Mouse (Mus musculus): ENCODE measurements around the gene Atp5c1. TPM values are rescaled to one million over a fixed set of nuclear protein-coding genes. Genes with fewer than 3 reads are reported as not detected.

Gene Atp5c1
- polyA plus RNA-seq, 1 experiment, result 1,471 TPM

GRCm38 (mm10) chr2:10081453-10082080 lies 1.3 kb upstream of the Atp5c1 start:
- no peak overlapping the region for H3K27ac ChIP-seq (replicated peaks; ENCODE audit: low read depth, low read length)
- H3K4me1 ChIP-seq (ENCODE audit: control insufficient read depth, insufficient read depth, insufficient read length, low read length), result peaks cover 18% of the 10 kb centered on the region
- H3K4me3 ChIP-seq (ENCODE audit: insufficient read depth, low read depth, low read length), result peak overlapping the region; percentile 26

DNA sequence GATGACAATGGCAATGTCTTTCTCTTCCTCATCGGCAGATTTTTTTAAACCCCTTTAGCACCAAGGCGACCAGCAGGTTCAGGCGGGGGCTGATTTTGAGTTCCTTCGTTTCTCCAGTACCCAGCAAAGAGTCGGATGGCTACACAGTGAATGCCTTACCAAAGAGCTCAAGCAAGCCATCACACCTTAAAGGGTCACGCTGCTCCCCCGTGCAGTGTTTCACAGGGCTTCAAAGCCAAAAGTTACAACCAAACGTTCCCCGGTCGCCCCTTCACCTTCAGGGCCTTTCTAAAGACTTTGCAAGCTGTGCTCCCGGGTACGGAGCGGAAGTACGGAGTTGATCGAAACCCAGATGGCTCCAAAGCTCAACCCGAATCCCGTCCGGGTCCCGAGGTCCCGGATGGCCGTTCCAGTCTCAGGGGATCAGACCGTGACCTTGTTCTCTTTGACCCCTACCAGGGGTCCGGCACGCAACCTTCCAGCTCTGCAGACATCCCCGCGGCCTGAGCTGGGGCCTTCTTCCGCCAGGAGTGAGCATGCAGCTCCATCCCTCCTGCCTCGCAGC lies 483 bp downstream of the Atp5c1 start:
- H3K27ac ChIP-seq (replicated peaks; ENCODE audit: low read depth, low read length), result peak overlapping the region; percentile 100
- H3K4me3 ChIP-seq (ENCODE audit: insufficient read depth, low read depth, low read length), result peak overlapping the region; percentile 94
- H3K4me1 ChIP-seq (ENCODE audit: control insufficient read depth, insufficient read depth, insufficient read length, low read length), result peaks cover 28% of the 10 kb centered on the region

DNA sequence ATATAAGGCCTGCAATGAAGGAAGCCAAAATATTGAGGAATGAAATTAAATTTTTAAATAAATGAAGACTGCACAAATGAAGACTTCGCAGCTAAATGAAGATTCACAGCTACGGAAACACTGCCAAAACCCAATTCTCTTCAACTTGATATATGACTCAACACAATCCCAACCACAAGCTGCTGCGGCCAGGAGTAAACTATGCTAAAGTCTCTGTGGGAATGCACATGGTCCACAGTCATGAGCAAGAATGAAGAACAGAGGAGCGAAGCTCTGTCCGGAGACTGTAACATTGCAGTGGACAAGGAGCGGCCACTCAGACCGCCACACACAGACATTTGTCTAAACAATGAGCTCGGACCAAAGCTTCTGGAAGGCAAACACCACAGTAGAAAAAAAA lies 3.6 kb downstream of the Atp5c1 start:
- H3K4me1 ChIP-seq (ENCODE audit: control insufficient read depth, insufficient read depth, insufficient read length, low read length), result peaks cover 31% of the 10 kb centered on the region
- 0 out of 2 replicates have a peak overlapping the region, but pooled peaks have one; percentile 9 for H3K4me3 ChIP-seq (ENCODE audit: insufficient read depth, low read depth, low read length)
- no peak overlapping the region for H3K27ac ChIP-seq (replicated peaks; ENCODE audit: low read depth, low read length)

- H3K4me1 ChIP-seq (ENCODE audit: control insufficient read depth, insufficient read depth, insufficient read length, low read length), result peaks cover 26% of the 10 kb centered on the region
- H3K4me3 ChIP-seq (ENCODE audit: insufficient read depth, low read depth, low read length), result no peak overlapping the region
- no peak overlapping the region for H3K27ac ChIP-seq (replicated peaks; ENCODE audit: low read depth, low read length)
Measured at GRCm38 (mm10) chr2:10074470-10074869, 5.8 kb downstream of the Atp5c1 start.

GRCm38 (mm10) chr2:10071751-10072150 lies 8.6 kb downstream of the Atp5c1 start:
- H3K27ac ChIP-seq (replicated peaks; ENCODE audit: low read depth, low read length), result no peak overlapping the region
- no peak overlapping the region for H3K4me3 ChIP-seq (ENCODE audit: insufficient read depth, low read depth, low read length)
- H3K4me1 ChIP-seq (ENCODE audit: control insufficient read depth, insufficient read depth, insufficient read length, low read length), result peaks cover 20% of the 10 kb centered on the region

DNA sequence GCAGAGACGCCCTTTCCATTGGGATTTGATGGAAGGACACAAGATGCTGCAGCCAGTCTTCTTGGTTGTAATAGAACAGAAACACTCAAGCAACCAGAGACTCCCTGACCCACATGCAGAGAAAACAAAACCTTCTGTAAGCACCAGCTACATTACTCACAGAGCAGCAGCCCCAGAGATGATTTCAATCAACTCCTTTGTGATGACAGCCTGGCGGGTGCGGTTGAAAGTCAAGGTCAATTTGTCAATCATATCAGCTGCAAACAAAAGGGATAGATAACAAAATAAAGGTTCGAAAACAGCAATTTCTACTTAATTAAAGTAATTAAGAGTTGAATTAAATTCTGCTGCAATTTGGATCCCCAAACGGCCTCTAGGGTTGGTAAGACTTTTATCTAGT lies 21.5 kb downstream of the Atp5c1 start:
- Histone ChIP-seq H3K4me3 (ENCODE audit: insufficient read depth, low read depth, low read length) (no peak overlapping the region), H3K4me1 (ENCODE audit: control insufficient read depth, insufficient read depth, insufficient read length, low read length) (no peaks in the 10 kb centered on the region), H3K27ac (replicated peaks; ENCODE audit: low read depth, low read length) (no peak overlapping the region)

DNA sequence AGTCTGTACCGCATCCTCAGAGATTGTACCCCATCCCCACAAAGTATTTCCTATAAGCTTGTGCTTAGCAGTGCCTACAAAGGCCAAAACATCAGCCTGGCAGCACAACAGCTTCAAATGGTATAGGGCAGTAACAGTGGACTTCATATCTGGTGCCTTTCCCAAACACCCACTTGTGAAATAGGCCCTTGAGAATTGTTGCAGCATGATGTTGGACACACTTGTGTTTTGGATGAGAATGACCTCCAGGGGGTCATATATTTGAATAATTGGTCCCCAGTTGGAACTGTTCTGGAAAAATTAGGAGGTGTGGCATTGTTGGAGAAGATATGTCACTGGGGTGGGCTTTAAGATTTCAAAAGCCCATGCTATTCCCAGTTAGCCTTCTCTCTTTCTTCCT lies 28.3 kb downstream of the Atp5c1 start:
- H3K27ac ChIP-seq (replicated peaks; ENCODE audit: low read depth, low read length), result peak overlapping the region; percentile 69; the same call in 1 of the 2 replicates

DNA sequence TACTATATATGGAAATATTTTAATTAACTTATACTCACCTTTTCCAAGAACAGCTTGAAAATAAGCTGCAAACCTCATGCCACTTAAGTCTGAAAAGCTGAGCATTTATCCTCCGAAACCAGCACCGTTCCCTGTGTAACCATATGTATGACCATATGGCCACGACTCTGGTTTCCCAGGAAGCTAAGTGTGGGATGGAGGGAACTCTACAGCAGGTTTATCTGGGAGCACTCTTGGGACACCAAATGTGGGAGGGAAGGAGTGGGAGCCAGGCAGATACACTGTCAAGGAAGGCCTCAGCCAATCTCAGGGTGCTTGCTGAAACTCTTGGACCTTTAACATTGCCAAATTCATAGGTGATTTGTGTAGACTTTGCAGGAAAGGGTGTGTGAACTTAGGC lies 29.4 kb downstream of the Atp5c1 start:
- Histone ChIP-seq H3K4me1 (ENCODE audit: control insufficient read depth, insufficient read depth, insufficient read length, low read length) (peaks cover 4% of the 10 kb centered on the region; the same call in 1 of the 2 replicates), H3K27ac (replicated peaks; ENCODE audit: low read depth, low read length) (no peak overlapping the region), H3K4me3 (ENCODE audit: insufficient read depth, low read depth, low read length) (no peak overlapping the region)

More for the DNA sequence above, 28.3 kb downstream of the Atp5c1 start:
- no peak overlapping the region for H3K4me3 ChIP-seq (ENCODE audit: insufficient read depth, low read depth, low read length)
- peaks cover 4% of the 10 kb centered on the region; the same call in 1 of the 2 replicates for H3K4me1 ChIP-seq (ENCODE audit: control insufficient read depth, insufficient read depth, insufficient read length, low read length)

- no peak overlapping the region for H3K27ac ChIP-seq (replicated peaks; ENCODE audit: low read depth, low read length)
- H3K4me1 ChIP-seq (ENCODE audit: control insufficient read depth, insufficient read depth, insufficient read length, low read length), result peaks cover 4% of the 10 kb centered on the region; the same call in 1 of the 2 replicates
- H3K4me3 ChIP-seq (ENCODE audit: insufficient read depth, low read depth, low read length), result peak overlapping the region; percentile 94
Measured at GRCm38 (mm10) chr2:10049456-10049855, 30.9 kb downstream of the Atp5c1 start.

DNA sequence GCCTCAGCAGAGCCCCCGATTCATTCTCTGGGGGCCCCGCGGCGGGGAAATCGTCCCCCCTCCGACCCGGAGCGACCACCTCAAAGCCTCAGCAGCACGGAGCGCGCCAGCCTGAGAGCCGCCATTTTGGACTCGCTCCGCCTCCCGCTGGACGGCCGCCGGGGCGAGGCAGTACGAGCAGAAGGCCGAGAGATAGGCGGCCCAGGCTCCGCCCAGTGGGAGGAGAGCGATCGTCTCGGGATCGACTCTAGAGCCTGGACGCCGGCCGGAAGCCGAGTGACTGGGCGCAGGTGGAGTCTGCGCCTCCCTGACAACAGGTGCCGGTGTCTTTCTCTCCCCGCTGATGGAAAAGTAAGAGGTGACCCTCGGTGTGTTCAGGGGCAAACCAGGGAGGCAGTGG lies 31.8 kb downstream of the Atp5c1 start, which contains the start of gene Taf3:
Taf3 (minus strand) TSS at position 136 of the 400 bp plus-strand sequence.
- H3K4me3 ChIP-seq (ENCODE audit: insufficient read depth, low read depth, low read length), result peak within 1 kb of the TSS; percentile 94
- peaks cover 4% of the 10 kb centered on the region; the same call in 1 of the 2 replicates for H3K4me1 ChIP-seq (ENCODE audit: control insufficient read depth, insufficient read depth, insufficient read length, low read length)
- peak within 1 kb of the TSS; percentile 76 for H3K27ac ChIP-seq (replicated peaks; ENCODE audit: low read depth, low read length)

GRCm38 (mm10) chr2:10047758-10048436 lies 32.4 kb downstream of the Atp5c1 start:
- Histone ChIP-seq H3K27ac (replicated peaks; ENCODE audit: low read depth, low read length) (no peak overlapping the region), H3K4me3 (ENCODE audit: insufficient read depth, low read depth, low read length) (peak overlapping the region; percentile 94), H3K4me1 (ENCODE audit: control insufficient read depth, insufficient read depth, insufficient read length, low read length) (peaks cover 2% of the 10 kb centered on the region; the same call in 1 of the 2 replicates)

DNA sequence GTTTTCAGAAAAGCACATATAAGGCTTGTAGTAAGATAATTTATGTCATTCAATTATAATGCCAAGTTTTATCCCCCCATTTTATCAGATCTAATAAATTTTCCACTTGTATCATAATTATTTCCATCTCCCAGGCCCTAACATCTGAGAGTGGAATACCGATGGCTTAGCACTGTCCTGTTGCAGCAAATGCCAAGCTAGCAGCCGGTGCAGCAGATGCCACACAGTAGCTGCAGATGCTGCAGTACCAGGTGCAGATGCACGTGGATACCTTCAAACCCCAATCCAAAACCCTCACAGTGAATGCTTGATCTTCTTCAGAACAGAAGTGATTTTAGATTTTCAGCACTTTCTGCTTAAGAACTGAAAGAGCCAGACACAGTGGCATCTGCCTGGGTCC lies 45.3 kb downstream of the Atp5c1 start:
- Histone ChIP-seq H3K4me3 (ENCODE audit: insufficient read depth, low read depth, low read length) (no peak overlapping the region), H3K27ac (replicated peaks; ENCODE audit: low read depth, low read length) (no peak overlapping the region), H3K4me1 (ENCODE audit: control insufficient read depth, insufficient read depth, insufficient read length, low read length) (no peaks in the 10 kb centered on the region)

DNA sequence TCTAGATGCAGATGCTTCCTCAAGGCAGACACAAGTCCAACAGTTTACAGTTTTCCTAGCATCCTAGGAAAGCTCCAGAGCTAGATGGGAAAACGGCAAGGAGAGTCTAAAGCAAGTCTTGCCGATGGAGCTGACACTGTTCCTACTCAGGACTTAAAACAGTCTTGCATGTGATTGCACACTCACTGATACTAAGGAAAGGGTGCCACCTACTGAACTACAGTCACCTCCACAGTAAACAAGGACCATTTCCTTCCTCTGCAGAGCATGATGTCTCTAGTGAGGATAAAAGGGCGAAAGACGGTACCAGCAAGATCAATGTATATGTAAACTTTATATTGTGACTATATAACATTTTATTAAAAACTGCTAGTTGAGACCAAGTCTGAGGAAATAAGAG lies 46.6 kb downstream of the Atp5c1 start:
- H3K4me3 ChIP-seq (ENCODE audit: insufficient read depth, low read depth, low read length), result no peak overlapping the region
- H3K4me1 ChIP-seq (ENCODE audit: control insufficient read depth, insufficient read depth, insufficient read length, low read length), result no peaks in the 10 kb centered on the region
- no peak overlapping the region for H3K27ac ChIP-seq (replicated peaks; ENCODE audit: low read depth, low read length)

- Histone ChIP-seq H3K4me1 (ENCODE audit: control insufficient read depth, insufficient read depth, insufficient read length, low read length) (no peaks in the 10 kb centered on the region; the same call in 1 of the 2 replicates), H3K4me3 (ENCODE audit: insufficient read depth, low read depth, low read length) (no peak overlapping the region), H3K27ac (replicated peaks; ENCODE audit: low read depth, low read length) (no peak overlapping the region)
Measured at GRCm38 (mm10) chr2:10029755-10030154, 50.6 kb downstream of the Atp5c1 start.

DNA sequence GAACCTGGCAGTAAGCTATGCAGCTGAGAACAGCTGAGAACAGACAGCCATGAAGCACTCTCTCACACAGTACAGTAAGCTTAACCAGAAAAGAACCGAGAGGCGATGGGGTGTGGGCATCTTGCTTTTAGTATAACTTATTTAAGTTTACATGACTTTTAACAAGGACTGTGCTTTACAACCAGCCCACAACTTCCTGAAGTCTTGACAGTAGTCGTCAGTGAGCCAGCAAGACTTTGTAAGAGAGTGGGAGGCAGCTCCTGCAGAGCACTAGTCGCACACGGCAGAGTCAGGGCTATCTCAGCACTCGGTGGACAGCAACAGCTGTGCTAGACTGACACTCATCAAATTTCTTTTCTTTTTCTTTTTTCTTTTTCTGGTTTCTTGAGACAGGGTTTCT lies 56.0 kb downstream of the Atp5c1 start:
- H3K4me3 ChIP-seq (ENCODE audit: insufficient read depth, low read depth, low read length), result no peak overlapping the region
- H3K4me1 ChIP-seq (ENCODE audit: control insufficient read depth, insufficient read depth, insufficient read length, low read length), result peaks cover 4% of the 10 kb centered on the region; the same call in 1 of the 2 replicates
- H3K27ac ChIP-seq (replicated peaks; ENCODE audit: low read depth, low read length), result no peak overlapping the region
